Mouse (Mus musculus) midbrain, embryonic 16.5 days (tissue): ENCODE data around the gene Sprr2i. TPM values are rescaled to one million over a fixed set of nuclear protein-coding genes. Genes with fewer than 3 reads are reported as not detected.

Experiments used
- ATAC-seq: fragments of 200-750 bp; cut with Nextera tagmentation; 2 replicates; pipeline ENCODE4 v1.8.0; 2017; ENCODE audit warnings: moderate TSS enrichment
- H3K27ac ChIP-seq: fragments of 300-500 bp; sonication (generic); 2 replicates; pipeline ENCODE4 v1.5.1; 2014; ENCODE audit warnings: mild to moderate bottlenecking, low read length, mixed read lengths
- H3K27me3 ChIP-seq: fragments of 300-500 bp; sonication (generic); 2 replicates; pipeline ENCODE4 v1.6.1; 2014; ENCODE audit warnings: low read depth, low read length, mixed read lengths; ENCODE audit not compliant: control insufficient read depth, insufficient read depth
- H3K36me3 ChIP-seq: fragments of 300-500 bp; sonication (generic); 2 replicates; pipeline ENCODE4 v1.6.1; 2014; ENCODE audit warnings: mild to moderate bottlenecking, low read length, moderate library complexity, mixed read lengths; ENCODE audit not compliant: control insufficient read depth, insufficient read depth
- H3K4me1 ChIP-seq: fragments of 300-500 bp; sonication (generic); 2 replicates; pipeline ENCODE4 v1.6.1; 2014; ENCODE audit warnings: mild to moderate bottlenecking, low read length, mixed read lengths; ENCODE audit not compliant: control insufficient read depth, insufficient read depth
- H3K4me2 ChIP-seq: fragments of 300-500 bp; sonication (generic); 2 replicates; pipeline ENCODE4 v1.6.1; 2014; ENCODE audit warnings: mild to moderate bottlenecking, low read length, mixed read lengths
- H3K4me3 ChIP-seq: fragments of 300-500 bp; sonication (generic); 2 replicates; pipeline ENCODE4 v1.5.1; 2014; ENCODE audit warnings: low read depth, mild to moderate bottlenecking, low read length, moderate library complexity, mixed read lengths
- H3K9ac ChIP-seq: fragments of 300-500 bp; sonication (generic); 2 replicates; pipeline ENCODE4 v1.6.1; 2014; ENCODE audit warnings: low read depth, low read length, mixed read lengths
- H3K9me3 ChIP-seq: fragments of 300-500 bp; sonication (generic); replicated peaks from 2 replicates; pipeline ENCODE4 v1.6.1; 2014; ENCODE audit warnings: mild to moderate bottlenecking, low read length, mixed read lengths; ENCODE audit not compliant: control insufficient read depth, poor library complexity, severe bottlenecking
- WGBS: fragments of 180-500 bp; shearing (Covaris S2); extraction: QIAGEN DNeasy Blood & Tissue Kit; methylation state at CpG from one replicate; pipeline ENCODE4 v1.1.7; 2014; 5-methylcytosine and 5-hydroxymethylcytosine counted together
- polyA plus RNA-seq: library from polyadenylated mRNA; unstranded; fragments of >200 nt; fragmentation: Nextera tagmentation; extraction: Ambion mirVana; gene quantifications from 2 replicates; pipeline ENCODE4 v1.2.1, GENCODE M21; 2015

Sprr2i gene
- polyA plus RNA-seq, 1 experiment from 2014 or later: not detected

- Histone ChIP-seq H3K27ac (no peak within 1 kb of the TSS), H3K9me3 (no peaks in the 10 kb centered on the region), H3K4me2 (no peak within 1 kb of the TSS), H3K27me3 (no peaks in the 10 kb centered on the region), H3K4me1 (no peaks in the 10 kb centered on the region), H3K4me3 (no peak within 1 kb of the TSS), H3K36me3 (no peaks in the 10 kb centered on the region), H3K9ac (no peak within 1 kb of the TSS)
- no peak for ATAC-seq
- 93% methylated on average over 3 of the region's 3 CpGs for WGBS
Measured at GRCm38 (mm10) chr3:92438689-92439088, 30.9 kb downstream of the Sprr2i start, which contains the start of gene Sprr1b. Gene Sprr1b (minus strand): TSS chr3:92438789.

DNA sequence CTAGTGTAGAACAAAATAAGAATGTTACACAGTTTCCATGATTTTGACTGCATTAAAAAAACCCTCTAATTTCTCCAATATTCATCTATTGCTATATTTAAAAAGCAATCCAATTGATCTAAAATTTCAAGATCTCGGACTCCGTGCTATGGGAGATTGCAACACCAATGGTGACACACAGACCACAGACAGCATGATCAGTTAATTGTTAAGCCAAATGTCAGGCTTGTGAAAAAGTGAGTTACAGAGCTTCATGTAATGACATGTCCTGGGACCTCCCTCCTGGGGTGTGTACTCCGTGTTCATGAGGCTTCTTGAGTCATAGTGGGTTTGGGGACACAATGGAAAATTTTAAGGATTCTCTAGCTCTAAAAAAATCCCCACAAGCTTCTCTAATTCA lies 32.4 kb downstream of the Sprr2i start:
- Histone ChIP-seq H3K36me3 (no peaks in the 10 kb centered on the region), H3K9ac (no peak overlapping the region), H3K27ac (no peak overlapping the region), H3K4me1 (no peaks in the 10 kb centered on the region), H3K4me2 (no peak overlapping the region), H3K27me3 (no peaks in the 10 kb centered on the region), H3K4me3 (no peak overlapping the region), H3K9me3 (no peaks in the 10 kb centered on the region)
- no peak for ATAC-seq
- 91% methylated on average over 3 of the region's 3 CpGs for whole genome bisulfite sequencing

DNA sequence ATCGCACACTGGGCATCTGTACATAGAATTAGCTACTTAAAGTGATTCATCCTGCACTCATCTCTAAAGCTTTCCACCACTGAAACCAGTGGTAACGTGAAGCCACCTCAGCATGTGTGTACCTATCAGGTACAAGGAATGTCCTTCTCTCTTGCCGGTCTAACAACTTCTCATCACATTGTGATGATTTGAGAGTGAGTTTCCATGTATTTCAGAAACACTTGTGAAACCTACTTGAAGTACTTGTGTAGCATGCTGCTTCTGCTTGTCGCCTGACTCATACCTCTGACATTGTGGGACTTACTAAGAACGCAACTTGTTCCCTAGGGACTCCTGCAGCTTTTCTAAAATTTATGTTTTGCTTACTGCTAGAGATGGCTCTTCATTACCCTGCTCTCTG lies 47.4 kb downstream of the Sprr2i start:
- H3K36me3 ChIP-seq: no peaks in the 10 kb centered on the region
- 89% methylated on average over 5 of the region's 5 CpGs for WGBS
- H3K4me3 ChIP-seq: no peak overlapping the region
- no peak overlapping the region for H3K4me2 ChIP-seq
- H3K27ac ChIP-seq: no peak overlapping the region
- no peaks in the 10 kb centered on the region for H3K9me3 ChIP-seq
- H3K4me1 ChIP-seq: no peaks in the 10 kb centered on the region
- no peak overlapping the region for H3K9ac ChIP-seq
- no peak for ATAC-seq
- H3K27me3 ChIP-seq: no peaks in the 10 kb centered on the region

DNA sequence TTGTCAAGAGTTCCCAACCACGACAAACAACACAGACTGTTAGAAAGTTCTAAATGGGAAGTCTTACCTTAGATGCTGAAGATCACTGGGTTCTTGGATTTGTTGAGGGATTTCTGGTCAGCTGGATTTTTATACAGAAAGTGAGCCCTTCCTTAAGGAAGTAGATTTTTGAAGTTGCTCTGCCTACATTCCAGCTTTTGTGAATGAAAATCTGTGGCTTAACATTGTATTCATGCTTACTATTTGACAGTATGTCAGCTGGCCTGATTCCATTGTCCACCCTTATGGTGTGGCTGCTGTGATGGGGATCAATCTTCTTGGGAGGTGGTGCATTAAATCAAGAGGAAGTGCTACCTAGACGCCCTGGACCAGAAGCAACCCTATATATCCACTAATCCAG lies 50.8 kb downstream of the Sprr2i start, which contains the start of gene Sprr3:
TSS of gene Sprr3 (minus strand) at position 101 of the 400 bp plus-strand sequence.
- 74% methylated on average over 2 of the region's 2 CpGs for WGBS
- no peaks in the 10 kb centered on the region for H3K36me3 ChIP-seq
- no peak within 1 kb of the TSS for H3K4me3 ChIP-seq
- no peak within 1 kb of the TSS for H3K4me2 ChIP-seq
- H3K4me1 ChIP-seq: no peaks in the 10 kb centered on the region
- H3K27ac ChIP-seq: no peak within 1 kb of the TSS
- ATAC-seq: no peak
- no peak within 1 kb of the TSS for H3K9ac ChIP-seq
- H3K9me3 ChIP-seq: no peaks in the 10 kb centered on the region
- H3K27me3 ChIP-seq: no peaks in the 10 kb centered on the region

Other genes starting within 250 kb of the Sprr2i start
- gene Sprr2a1, start 192.2 kb upstream of the Sprr2i start, polyA plus RNA-seq: not detected in 2 replicates
- gene Sprr2a2, start 192.1 kb upstream of the Sprr2i start, polyA plus RNA-seq: 0.09 TPM in 1 of 2 replicates, not detected in the other
- not detected in 2 replicates for gene Sprr2a3, start 122.6 kb upstream of the Sprr2i start, polyA plus RNA-seq
- not detected in 2 replicates for gene Sprr2b, start 91.4 kb upstream of the Sprr2i start, polyA plus RNA-seq
- not detected in 2 replicates for gene Sprr2d, start 68.9 kb upstream of the Sprr2i start, polyA plus RNA-seq
- not detected in 2 replicates for gene Sprr2e, start 55.8 kb upstream of the Sprr2i start, polyA plus RNA-seq
- not detected in 2 replicates for gene Sprr2f, start 42.8 kb upstream of the Sprr2i start, polyA plus RNA-seq
- not detected in 2 replicates for gene Sprr2h, start 22.3 kb upstream of the Sprr2i start, polyA plus RNA-seq
- not detected in 2 replicates for gene Sprr2j-ps, start 10.1 kb downstream of the Sprr2i start, polyA plus RNA-seq
- 7.5 and 8.9 TPM in 2 replicates for gene Gm9774, start 21.4 kb downstream of the Sprr2i start, polyA plus RNA-seq
- gene Sprr2k, start 24.6 kb downstream of the Sprr2i start, polyA plus RNA-seq: not detected in 2 replicates
- not detected in 2 replicates for gene Sprr1b, start 30.8 kb downstream of the Sprr2i start, polyA plus RNA-seq
- gene Sprr3, start 50.7 kb downstream of the Sprr2i start, polyA plus RNA-seq: not detected in 2 replicates
- gene Sprr1a, start 77.9 kb downstream of the Sprr2i start, polyA plus RNA-seq: 0.24 TPM in 1 of 2 replicates, not detected in the other
- gene Sprr4, start 92.5 kb downstream of the Sprr2i start, polyA plus RNA-seq: not detected in 2 replicates
- not detected in 2 replicates for gene 2310046K23Rik, start 126.5 kb downstream of the Sprr2i start, polyA plus RNA-seq
- gene Ivl, start 165.7 kb downstream of the Sprr2i start, polyA plus RNA-seq: not detected in 2 replicates
- not detected in 2 replicates for gene Smcp, start 181.0 kb downstream of the Sprr2i start, polyA plus RNA-seq
- gene 2210017I01Rik, start 199.5 kb downstream of the Sprr2i start, polyA plus RNA-seq: not detected in 2 replicates
- not detected in 2 replicates for gene Lce6a, start 213.7 kb downstream of the Sprr2i start, polyA plus RNA-seq
- gene Lce1a1, start 240.3 kb downstream of the Sprr2i start, polyA plus RNA-seq: not detected in 2 replicates
- not detected in 2 replicates for gene Lce1b, start 248.9 kb downstream of the Sprr2i start, polyA plus RNA-seq